In genomic region chr17:85995086-85995485, GRCm38 (mm10) we compare ENCODE assay signal across 14 mouse cellular contexts.
DNase-seq lines count a peak whose midpoint lies in the region; ATAC-seq and TF ChIP-seq lines count a peak whose summit lies in the region.
"Had no signal": no experiment of that assay in that cellular context is flagged by ENCODE, and none has a peak within 500 bp of the region (broad histone marks: within the 10 kb centered on the region; RNA-seq: fewer than 3 reads in every experiment).

No protein-coding gene starts in this region.

- H3K79me2 ChIP-seq in heart, adult 2 months (replicated peaks; ENCODE audit: control insufficient read depth, insufficient read depth, low read length): no peaks in the 10 kb centered on the region

- no peak for DNase-seq in embryonic facial prominence, embryonic 10.5 days (ENCODE audit: low spot score)
- peak in 1 of 2 experiments; percentile 34 for DNase-seq in heart, adult 2 months
- DNase-seq in heart, postnatal 25 days (ENCODE audit: low spot score): no peak
- DNase-seq in heart, postnatal 14 days: peak; percentile 19 to 43
- no peak for DNase-seq in kidney, postnatal 36 days
- DNase-seq: thymus, postnatal 14 days had no signal

- no peak overlapping the region for H3K4me2 ChIP-seq in embryonic facial prominence, embryonic 13.5 days
- no peak overlapping the region for H3K4me2 ChIP-seq in heart, embryonic 13.5 days
- H3K4me2 ChIP-seq: hindbrain, embryonic 14.5 days; intestine, embryonic 15.5 days; midbrain, embryonic 15.5 days; neural tube, embryonic 12.5 days had no signal

- H3K27me3 ChIP-seq in embryonic facial prominence, embryonic 13.5 days: 0 out of 2 replicates have a peak, but pooled peaks cover 3% of the 10 kb centered on the region
- H3K27me3 ChIP-seq in embryonic facial prominence, embryonic 10.5 days (replicated peaks; ENCODE audit: low read depth, poor library complexity, severe bottlenecking): no peaks in the 10 kb centered on the region
- H3K27me3 ChIP-seq in heart, adult 2 months (ENCODE audit: control insufficient read depth, insufficient read depth, low read length): no peaks in the 10 kb centered on the region
- no peaks in the 10 kb centered on the region for H3K27me3 ChIP-seq in heart, embryonic 13.5 days (replicated peaks)
- H3K27me3 ChIP-seq: intestine, embryonic 15.5 days; midbrain, embryonic 15.5 days; neural tube, embryonic 12.5 days had no signal

- no peak for TF ChIP-seq EP300 in heart, adult 2 months (IDR thresholded peaks at IDR 0.05; ENCODE audit: insufficient read depth, low read depth, low read length)

- 83% methylated on average over 4 of the region's 4 CpGs for WGBS in embryonic facial prominence, embryonic 13.5 days
- 85% methylated on average over 4 of the region's 4 CpGs for WGBS in embryonic facial prominence, embryonic 10.5 days
- 72% methylated on average over 4 of the region's 4 CpGs for WGBS in heart, adult 2 months
- whole genome bisulfite sequencing in heart, embryonic 13.5 days: 78% methylated on average over 4 of the region's 4 CpGs

- no peaks in the 10 kb centered on the region for H3K9me3 ChIP-seq in embryonic facial prominence, embryonic 13.5 days
- no peaks in the 10 kb centered on the region for H3K9me3 ChIP-seq in embryonic facial prominence, embryonic 10.5 days
- peaks cover 17% of the 10 kb centered on the region for H3K9me3 ChIP-seq in heart, embryonic 13.5 days
- H3K9me3 ChIP-seq: intestine, embryonic 15.5 days; neural tube, embryonic 12.5 days had no signal

- H3K4me1 ChIP-seq in embryonic facial prominence, embryonic 13.5 days: peaks cover 52% of the 10 kb centered on the region
- H3K4me1 ChIP-seq in embryonic facial prominence, embryonic 10.5 days: peaks cover 18% of the 10 kb centered on the region
- H3K4me1 ChIP-seq in heart, adult 2 months (ENCODE audit: control insufficient read depth, insufficient read depth, low read length): no peaks in the 10 kb centered on the region
- H3K4me1 ChIP-seq in heart, embryonic 13.5 days: peaks cover 21% of the 10 kb centered on the region
- H3K4me1 ChIP-seq: intestine, embryonic 15.5 days; midbrain, embryonic 15.5 days; neural tube, embryonic 12.5 days had no signal

- intact Hi-C loops in heart, adult 2 months (cut with DNase I): no loop called here
- intact Hi-C loops in heart, postnatal 25 days (cut with DNase I): no loop called here
- intact Hi-C loops in heart, postnatal 14 days (cut with DNase I): no loop called here

- ATAC-seq in embryonic facial prominence, embryonic 13.5 days (ENCODE audit: insufficient number of reproducible peaks, insufficient read depth, low FRiP score, low TSS enrichment, low read depth): no peak
- ATAC-seq in heart, embryonic 13.5 days (ENCODE audit: extremely low read depth, insufficient number of reproducible peaks, low FRiP score, low TSS enrichment): no peak
- no peak for ATAC-seq in megakaryocyte-erythroid progenitor cell, adult 5-6 weeks (replicated peaks; ENCODE audit: low FRiP score, low TSS enrichment, poor library complexity, severe bottlenecking)
- ATAC-seq: intestine, embryonic 15.5 days; midbrain, embryonic 15.5 days had no signal

- H3K4me3 ChIP-seq in embryonic facial prominence, embryonic 13.5 days: no peak overlapping the region
- no peak overlapping the region for H3K4me3 ChIP-seq in embryonic facial prominence, embryonic 10.5 days
- H3K4me3 ChIP-seq in heart, adult 2 months: no peak overlapping the region
- no peak overlapping the region for H3K4me3 ChIP-seq in heart, embryonic 13.5 days
- H3K4me3 ChIP-seq: intestine, embryonic 15.5 days; layer of hippocampus, adult 2 months; midbrain, embryonic 15.5 days; neural tube, embryonic 12.5 days had no signal

- TF ChIP-seq POLR2A in heart, adult 2 months (IDR thresholded peaks at IDR 0.05; ENCODE audit: insufficient read depth, low read depth, low read length): no peak

- H3K9ac ChIP-seq in embryonic facial prominence, embryonic 13.5 days: no peak overlapping the region
- H3K9ac ChIP-seq in heart, adult 2 months (ENCODE audit: low read depth, low read length): no peak overlapping the region
- no peak overlapping the region for H3K9ac ChIP-seq in heart, embryonic 13.5 days
- H3K9ac ChIP-seq: hindbrain, embryonic 14.5 days; intestine, embryonic 15.5 days; midbrain, embryonic 15.5 days; neural tube, embryonic 12.5 days had no signal

- H3K27ac ChIP-seq in embryonic facial prominence, embryonic 13.5 days: peak overlapping the region; percentile 55
- no peak overlapping the region for H3K27ac ChIP-seq in embryonic facial prominence, embryonic 10.5 days (replicated peaks)
- H3K27ac ChIP-seq in heart, adult 2 months: peak overlapping the region; percentile 40; the same call in 1 of the 2 replicates
- H3K27ac ChIP-seq in heart, embryonic 13.5 days (replicated peaks): peak overlapping the region; percentile 70
- H3K27ac ChIP-seq: hindbrain, embryonic 14.5 days; intestine, embryonic 15.5 days; layer of hippocampus, adult 2 months; midbrain, embryonic 15.5 days; neural tube, embryonic 12.5 days had no signal

- H3K36me3 ChIP-seq in embryonic facial prominence, embryonic 13.5 days: peaks cover 15% of the 10 kb centered on the region
- peaks cover 44% of the 10 kb centered on the region for H3K36me3 ChIP-seq in embryonic facial prominence, embryonic 10.5 days (replicated peaks)
- peaks cover 2% of the 10 kb centered on the region for H3K36me3 ChIP-seq in heart, adult 2 months (ENCODE audit: control insufficient read depth, insufficient read depth, low read length)
- peaks cover 26% of the 10 kb centered on the region for H3K36me3 ChIP-seq in heart, embryonic 13.5 days

- no peak for TF ChIP-seq CTCF in heart, adult 2 months (IDR thresholded peaks at IDR 0.05)

Comparison
In these comparisons a context has a peak if more than half of its experiments do, and no peak if none do; other contexts are left out.
1. DNase-seq: peak in heart, postnatal 14 days (2 of 2); none in embryonic facial prominence, embryonic 10.5 days (single experiment), heart, postnatal 25 days (single experiment) and kidney, postnatal 36 days (0 of 2).